8 mouse cellular contexts compared by ENCODE assay signal in genomic region chr6:39556900-39557659, GRCm38 (mm10). TPM values are rescaled to one million over a fixed set of nuclear protein-coding genes. Genes with fewer than 3 reads are reported as not detected.
DNase-seq lines count a peak whose midpoint lies in the region; ATAC-seq lines count a peak whose summit lies in the region.

No protein-coding gene starts in this region.

- DNase-seq in ovary, postnatal 10 days (ENCODE audit: low spot score): peak; percentile 41
- DNase-seq in ovary, adult 18-20 months (ENCODE audit: low spot score): no peak
- peak; percentile 71 for DNase-seq in adrenal gland, postnatal 14 days
- peak; percentile 58 for DNase-seq in heart, postnatal 4 days
- DNase-seq in spleen, postnatal 14 days (ENCODE audit: low spot score in 2 of 2): no peak

- H3K9me3 ChIP-seq in embryonic facial prominence, embryonic 15.5 days (replicated peaks): no peaks in the 10 kb centered on the region
- no peaks in the 10 kb centered on the region for H3K9me3 ChIP-seq in liver, embryonic 12.5 days (replicated peaks)
- H3K9me3 ChIP-seq in neural tube, embryonic 14.5 days (ENCODE audit: control insufficient read depth, low read length): no peaks in the 10 kb centered on the region

- H3K4me3 ChIP-seq in embryonic facial prominence, embryonic 15.5 days (replicated peaks): peak overlapping the region; percentile 72
- H3K4me3 ChIP-seq in liver, embryonic 12.5 days: peak overlapping the region; percentile 61
- peak overlapping the region; percentile 73 for H3K4me3 ChIP-seq in neural tube, embryonic 14.5 days (ENCODE audit: low read depth, low read length)

- H3K4me1 ChIP-seq in embryonic facial prominence, embryonic 15.5 days: peaks cover 49% of the 10 kb centered on the region
- H3K4me1 ChIP-seq in liver, embryonic 12.5 days: peaks cover 20% of the 10 kb centered on the region
- peaks cover 25% of the 10 kb centered on the region for H3K4me1 ChIP-seq in neural tube, embryonic 14.5 days (ENCODE audit: control insufficient read depth, insufficient read depth, low read length)

- WGBS in embryonic facial prominence, embryonic 15.5 days: under 1% methylated on average over 54 of the region's 54 CpGs
- WGBS in liver, embryonic 12.5 days (ENCODE audit: insufficient replicate concordance): 2% methylated on average over 48 of the region's 54 CpGs
- under 1% methylated on average over 49 of the region's 54 CpGs for WGBS in neural tube, embryonic 14.5 days

- no peaks in the 10 kb centered on the region for H3K27me3 ChIP-seq in embryonic facial prominence, embryonic 15.5 days
- peaks cover 58% of the 10 kb centered on the region for H3K27me3 ChIP-seq in liver, embryonic 12.5 days (replicated peaks)
- H3K27me3 ChIP-seq in neural tube, embryonic 14.5 days (ENCODE audit: control insufficient read depth, insufficient read depth, low read length): no peaks in the 10 kb centered on the region

- H3K4me2 ChIP-seq in embryonic facial prominence, embryonic 15.5 days (replicated peaks): peak overlapping the region; percentile 63
- peak overlapping the region; percentile 64 for H3K4me2 ChIP-seq in liver, embryonic 12.5 days
- peak overlapping the region; percentile 40 for H3K4me2 ChIP-seq in neural tube, embryonic 14.5 days (ENCODE audit: low read depth, low read length)

- no peaks in the 10 kb centered on the region for H3K36me3 ChIP-seq in embryonic facial prominence, embryonic 15.5 days
- H3K36me3 ChIP-seq in liver, embryonic 12.5 days: no peaks in the 10 kb centered on the region
- H3K36me3 ChIP-seq in neural tube, embryonic 14.5 days (ENCODE audit: control insufficient read depth, insufficient read depth, low read length): no peaks in the 10 kb centered on the region

- peak overlapping the region; percentile 89 for H3K27ac ChIP-seq in embryonic facial prominence, embryonic 15.5 days (replicated peaks)
- H3K27ac ChIP-seq in liver, embryonic 12.5 days: peak overlapping the region; percentile 38; the same call in 1 of the 2 replicates
- peak overlapping the region; percentile 91 for H3K27ac ChIP-seq in neural tube, embryonic 14.5 days (ENCODE audit: low read depth, low read length)

- H3K9ac ChIP-seq in embryonic facial prominence, embryonic 15.5 days: peak overlapping the region; percentile 79
- peak overlapping the region; percentile 59 for H3K9ac ChIP-seq in liver, embryonic 12.5 days
- peak overlapping the region; percentile 92 for H3K9ac ChIP-seq in neural tube, embryonic 14.5 days (replicated peaks; ENCODE audit: low read depth, low read length)

- ATAC-seq in embryonic facial prominence, embryonic 15.5 days (ENCODE audit: insufficient number of reproducible peaks, low FRiP score, low TSS enrichment, low read depth): peak; percentile 64
- ATAC-seq in liver, embryonic 12.5 days: 0 out of 2 replicates have a peak, but pooled peaks have one; percentile 27
- peak; percentile 73 for ATAC-seq in neural tube, embryonic 14.5 days (ENCODE audit: low read depth)

RNA-seq across cellular contexts. Expression of gene Dennd2a, which starts 0.6 kb away (rescaled TPM):
- 11.7 and 14.4 TPM in 2 replicates for total RNA-seq in adrenal gland, postnatal 14 days (2021)
- polyA plus RNA-seq in embryonic facial prominence, embryonic 15.5 days (2015; fragmentation: Nextera tagmentation; extraction: Ambion mirVana): 21.1 and 22.7 TPM in 2 replicates
- total RNA-seq in heart, postnatal 4 days (2021): 10 to 100 TPM; 26.1 to 27.5 TPM
- 4.6 and 5.0 TPM in 2 replicates for polyA plus RNA-seq in liver, embryonic 12.5 days (2016; fragmentation: Nextera tagmentation; extraction: Ambion mirVana)
- 20.1 and 24.5 TPM in 2 replicates for polyA plus RNA-seq in neural tube, embryonic 14.5 days (2014; fragmentation: Nextera tagmentation; extraction: Ambion mirVana)

RNA-seq across cellular contexts. Expression of gene Adck2, which starts 16.6 kb away (rescaled TPM):
- 23.5 and 28.0 TPM in 2 replicates for total RNA-seq in adrenal gland, postnatal 14 days (2021)
- polyA plus RNA-seq in embryonic facial prominence, embryonic 15.5 days (2015; fragmentation: Nextera tagmentation; extraction: Ambion mirVana): 36.5 and 44.9 TPM in 2 replicates
- total RNA-seq in heart, postnatal 4 days (2021): 10 to 100 TPM; 15.9 to 16.6 TPM
- polyA plus RNA-seq in liver, embryonic 12.5 days (2016; fragmentation: Nextera tagmentation; extraction: Ambion mirVana): 11.9 and 13.1 TPM in 2 replicates
- 30.3 and 45.1 TPM in 2 replicates for polyA plus RNA-seq in neural tube, embryonic 14.5 days (2014; fragmentation: Nextera tagmentation; extraction: Ambion mirVana)

RNA-seq across cellular contexts. Expression of gene Gm42420, which starts 28.5 kb away (rescaled TPM):
- 1.5 and 1.8 TPM in 2 replicates for total RNA-seq in adrenal gland, postnatal 14 days (2021)
- polyA plus RNA-seq in embryonic facial prominence, embryonic 15.5 days (2015; fragmentation: Nextera tagmentation; extraction: Ambion mirVana): 0.83 and 1.3 TPM in 2 replicates
- not detected for total RNA-seq in heart, postnatal 4 days (2021)
- polyA plus RNA-seq in liver, embryonic 12.5 days (2016; fragmentation: Nextera tagmentation; extraction: Ambion mirVana): 0.89 and 1.5 TPM in 2 replicates
- polyA plus RNA-seq in neural tube, embryonic 14.5 days (2014; fragmentation: Nextera tagmentation; extraction: Ambion mirVana): 1.1 TPM in 2 replicates

RNA-seq across cellular contexts. Expression of gene Ndufb2, which starts 35.3 kb away (rescaled TPM):
- 288 and 312 TPM in 2 replicates for total RNA-seq in adrenal gland, postnatal 14 days (2021)
- 332 and 334 TPM in 2 replicates for polyA plus RNA-seq in embryonic facial prominence, embryonic 15.5 days (2015; fragmentation: Nextera tagmentation; extraction: Ambion mirVana)
- 100 to 1,000 TPM; 406 to 449 TPM for total RNA-seq in heart, postnatal 4 days (2021)
- polyA plus RNA-seq in liver, embryonic 12.5 days (2016; fragmentation: Nextera tagmentation; extraction: Ambion mirVana): 252 and 269 TPM in 2 replicates
- polyA plus RNA-seq in neural tube, embryonic 14.5 days (2014; fragmentation: Nextera tagmentation; extraction: Ambion mirVana): 430 and 561 TPM in 2 replicates

Comparison
In these comparisons a context has a peak if more than half of its experiments do, and no peak if none do; other contexts are left out.
1. DNase-seq: peak in ovary, postnatal 10 days (single experiment), adrenal gland, postnatal 14 days (single experiment) and heart, postnatal 4 days (single experiment); none in ovary, adult 18-20 months (single experiment) and spleen, postnatal 14 days (0 of 2).
2. H3K27ac ChIP-seq: peak in every context shown above with its lines; median percentile 91 in neural tube, embryonic 14.5 days; 89 in embryonic facial prominence, embryonic 15.5 days; 38 in liver, embryonic 12.5 days.
3. Peak in every context shown above with its lines, with median percentiles within 50 percentile points of each other: ATAC-seq, H3K4me2 ChIP-seq, H3K4me3 ChIP-seq and H3K9ac ChIP-seq.